Mouse (Mus musculus): ENCODE data around the gene Tbxas1. TPM values are rescaled to one million over a fixed set of nuclear protein-coding genes. Genes with fewer than 3 reads are reported as not detected.

The Tbxas1 gene
- polyA plus RNA-seq, 1 experiment from 2014 or later: 5.5 TPM

DNA sequence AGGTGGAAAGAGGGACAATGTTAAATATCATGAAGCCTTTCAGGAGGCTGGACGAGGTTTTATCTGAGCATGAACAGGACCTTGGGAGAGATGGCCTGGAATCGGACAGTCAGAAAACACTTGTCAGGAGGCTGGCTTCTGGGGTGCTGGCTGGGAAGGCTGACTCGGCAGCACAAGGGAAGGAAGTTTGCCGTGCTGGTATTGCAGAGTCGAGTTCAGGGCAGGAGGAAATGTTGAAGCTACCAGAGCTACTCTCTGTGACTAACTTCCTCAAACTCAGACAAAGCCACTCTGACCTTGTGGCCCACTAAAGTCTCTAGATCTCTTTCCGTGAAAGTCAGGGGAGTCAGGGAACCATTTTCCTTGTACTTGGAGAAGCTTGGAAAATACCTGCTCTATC, 63.2 kb downstream of the Tbxas1 start:
- TF ChIP-seq EP300 (IDR thresholded peaks at IDR 0.05): no peak
- no peak for TF ChIP-seq CTCF (IDR thresholded peaks at IDR 0.05)
- DNase-seq (ENCODE audit: low spot score) (peak; percentile 41), ATAC-seq (no peak)
- Histone ChIP-seq H3K36me3 (ENCODE audit: insufficient read depth, low read length) (no peaks in the 10 kb centered on the region), H3K4me2 (replicated peaks; ENCODE audit: low read depth, low read length) (no peak overlapping the region), H3K27ac (ENCODE audit: low read length) (0 out of 2 replicates have a peak overlapping the region, but pooled peaks have one; percentile 44), H3K4me1 (ENCODE audit: insufficient read depth, low read depth, low read length) (no peaks in the 10 kb centered on the region), H3K4me3 (ENCODE audit: low read depth, low read length) (no peak overlapping the region), H3K27me3 (replicated peaks; ENCODE audit: insufficient read depth, low read length) (no peaks in the 10 kb centered on the region), H3K9ac (replicated peaks; ENCODE audit: low read depth) (no peak overlapping the region), H3K9me3 (ENCODE audit: low read length) (no peaks in the 10 kb centered on the region)
- 22% methylated on average over 6 of the region's 6 CpGs for WGBS

DNA sequence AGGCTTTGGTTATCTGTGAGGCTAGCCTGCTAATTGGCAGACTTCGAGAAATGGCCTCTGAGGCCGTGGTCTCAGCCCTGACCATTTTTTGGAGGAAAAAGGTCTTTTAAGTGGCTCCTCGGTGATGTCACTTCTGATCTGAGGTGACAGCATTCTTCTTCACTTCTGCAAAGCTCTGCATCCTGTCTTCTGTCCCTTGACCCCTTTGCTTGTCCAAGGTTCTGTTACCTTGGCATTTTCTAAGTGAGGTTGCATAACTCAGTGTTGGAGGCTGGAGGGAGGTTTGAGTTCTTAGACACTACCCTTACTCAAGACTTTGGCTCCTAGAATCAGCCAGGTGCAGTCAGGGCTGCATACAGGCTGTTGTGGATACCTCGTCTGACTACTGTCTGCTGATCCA, 63.9 kb downstream of the Tbxas1 start:
- TF ChIP-seq CTCF (IDR thresholded peaks at IDR 0.05) (no peak), EP300 (IDR thresholded peaks at IDR 0.05) (no peak)
- no peak overlapping the region for H3K4me3 ChIP-seq (ENCODE audit: low read depth, low read length)
- H3K9me3 ChIP-seq (ENCODE audit: low read length): no peaks in the 10 kb centered on the region
- 72% methylated on average over 4 of the region's 4 CpGs for WGBS
- H3K27me3 ChIP-seq (replicated peaks; ENCODE audit: insufficient read depth, low read length): no peaks in the 10 kb centered on the region
- no peaks in the 10 kb centered on the region for H3K36me3 ChIP-seq (ENCODE audit: insufficient read depth, low read length)
- H3K9ac ChIP-seq (replicated peaks; ENCODE audit: low read depth): no peak overlapping the region
- no peak for DNase-seq (ENCODE audit: low spot score)
- H3K4me2 ChIP-seq (replicated peaks; ENCODE audit: low read depth, low read length): no peak overlapping the region
- H3K27ac ChIP-seq (ENCODE audit: low read length): no peak overlapping the region
- no peaks in the 10 kb centered on the region for H3K4me1 ChIP-seq (ENCODE audit: insufficient read depth, low read depth, low read length)
- no peak for ATAC-seq

DNA sequence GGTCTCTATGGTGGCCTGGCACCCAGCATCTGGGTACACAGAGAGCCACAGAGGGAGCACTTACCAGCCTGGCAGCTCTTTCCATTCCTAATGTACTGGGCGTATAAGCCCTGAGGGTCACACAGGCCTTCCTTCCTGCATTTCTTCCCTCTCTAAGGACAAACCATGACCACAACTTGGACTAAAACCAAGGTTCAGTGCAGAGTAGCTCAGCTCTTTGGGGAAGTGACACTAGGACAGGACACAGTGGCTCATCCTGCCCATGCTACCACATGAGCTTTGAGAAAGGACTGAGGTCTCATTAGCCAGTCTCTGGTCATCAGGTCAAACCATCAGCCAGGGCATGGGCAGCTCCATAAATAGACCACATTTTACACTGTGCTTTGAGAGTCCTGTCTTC, 65.8 kb downstream of the Tbxas1 start:
- TF ChIP-seq EP300 (IDR thresholded peaks at IDR 0.05) (no peak), CTCF (IDR thresholded peaks at IDR 0.05) (no peak)
- H3K9me3 ChIP-seq (ENCODE audit: low read length): no peaks in the 10 kb centered on the region
- H3K9ac ChIP-seq (replicated peaks; ENCODE audit: low read depth): no peak overlapping the region
- WGBS: 72% methylated on average over 1 of the region's 1 CpGs
- H3K36me3 ChIP-seq (ENCODE audit: insufficient read depth, low read length): no peaks in the 10 kb centered on the region
- no peak overlapping the region for H3K4me3 ChIP-seq (ENCODE audit: low read depth, low read length)
- H3K27ac ChIP-seq (ENCODE audit: low read length): no peak overlapping the region
- ATAC-seq (peak; percentile 47), DNase-seq (ENCODE audit: low spot score) (peak; percentile 49)
- no peaks in the 10 kb centered on the region for H3K27me3 ChIP-seq (replicated peaks; ENCODE audit: insufficient read depth, low read length)
- H3K4me1 ChIP-seq (ENCODE audit: insufficient read depth, low read depth, low read length): no peaks in the 10 kb centered on the region
- no peak overlapping the region for H3K4me2 ChIP-seq (replicated peaks; ENCODE audit: low read depth, low read length)

DNA sequence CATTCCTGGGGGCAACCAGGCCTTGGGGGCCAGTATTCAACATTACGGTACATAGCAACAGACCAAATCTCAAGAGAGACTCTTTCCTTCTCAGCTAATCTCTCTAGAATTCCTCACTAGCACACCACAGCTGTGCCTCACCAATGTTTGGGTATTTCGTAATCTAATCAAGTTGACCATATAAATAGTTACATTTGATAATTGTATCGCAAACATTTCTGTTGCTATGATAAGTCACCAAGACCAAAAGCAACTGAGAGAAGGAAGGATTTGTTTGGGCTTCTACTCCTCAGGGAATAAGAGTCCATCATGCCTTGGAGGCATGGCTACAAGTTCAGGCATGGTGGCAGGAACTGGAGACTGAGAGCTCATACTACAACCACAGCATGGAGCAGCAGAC, 67.6 kb downstream of the Tbxas1 start:
- DNase-seq (ENCODE audit: low spot score) (no peak), ATAC-seq (no peak)
- no peak overlapping the region for H3K4me2 ChIP-seq (replicated peaks; ENCODE audit: low read depth, low read length)
- H3K9ac ChIP-seq (replicated peaks; ENCODE audit: low read depth): no peak overlapping the region
- TF ChIP-seq EP300 (IDR thresholded peaks at IDR 0.05): no peak
- no peak for TF ChIP-seq CTCF (IDR thresholded peaks at IDR 0.05)
- no peaks in the 10 kb centered on the region for H3K27me3 ChIP-seq (replicated peaks; ENCODE audit: insufficient read depth, low read length)
- no peaks in the 10 kb centered on the region for H3K9me3 ChIP-seq (ENCODE audit: low read length)
- no peak overlapping the region for H3K4me3 ChIP-seq (ENCODE audit: low read depth, low read length)
- H3K36me3 ChIP-seq (ENCODE audit: insufficient read depth, low read length): no peaks in the 10 kb centered on the region
- no peaks in the 10 kb centered on the region for H3K4me1 ChIP-seq (ENCODE audit: insufficient read depth, low read depth, low read length)
- 63% methylated on average over 3 of the region's 3 CpGs for WGBS
- no peak overlapping the region for H3K27ac ChIP-seq (ENCODE audit: low read length)

DNA sequence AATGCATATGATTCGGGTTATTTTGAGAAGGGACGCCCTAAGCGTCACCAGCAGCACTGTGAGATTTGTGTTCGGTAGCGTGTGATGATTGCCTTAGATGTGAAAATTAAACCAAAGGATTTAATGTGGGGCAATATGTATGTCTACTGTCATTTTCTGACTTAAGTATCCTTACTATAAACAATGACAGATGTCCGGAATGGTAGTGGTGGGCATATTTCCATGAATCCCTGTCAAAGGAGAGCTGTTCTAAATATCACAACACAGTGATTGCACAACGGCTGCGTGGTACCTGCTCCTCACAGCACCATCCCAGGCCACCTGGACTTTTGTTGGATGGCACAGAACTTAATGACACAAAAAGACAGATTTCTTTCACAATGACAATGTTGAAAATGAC, 69.2 kb downstream of the Tbxas1 start:
- peaks cover 2% of the 10 kb centered on the region; the same call in 1 of the 2 replicates for H3K4me1 ChIP-seq (ENCODE audit: insufficient read depth, low read depth, low read length)
- WGBS: 78% methylated on average over 8 of the region's 8 CpGs

DNA sequence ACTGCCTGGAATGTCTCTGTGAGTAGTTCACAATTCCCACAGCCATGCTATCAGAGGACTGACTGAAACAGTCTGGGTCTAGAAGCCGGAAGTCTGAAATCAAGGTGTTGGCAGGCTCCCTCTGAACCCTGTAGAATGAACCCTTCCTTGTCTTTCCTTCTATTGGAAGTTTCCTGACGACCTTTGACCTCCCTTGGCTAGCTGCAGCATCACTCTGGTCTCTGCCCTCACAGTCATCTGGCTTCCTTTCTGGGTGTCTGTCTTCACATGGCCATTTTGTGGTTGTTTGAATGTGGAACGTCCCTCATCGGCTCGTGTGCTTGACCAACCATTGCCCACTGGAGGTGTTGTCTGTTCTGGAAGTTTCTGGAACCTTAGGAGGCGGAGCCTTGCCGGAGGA, 69.6 kb downstream of the Tbxas1 start:
- H3K27ac ChIP-seq (ENCODE audit: low read length): no peak overlapping the region
- 80% methylated on average over 7 of the region's 7 CpGs for WGBS
- DNase-seq (ENCODE audit: low spot score): no peak

More for the DNA sequence above, 69.2 kb downstream of the Tbxas1 start:
- no peak for DNase-seq (ENCODE audit: low spot score)
- ATAC-seq: no peak
- Histone ChIP-seq H3K27ac (ENCODE audit: low read length) (no peak overlapping the region), H3K36me3 (ENCODE audit: insufficient read depth, low read length) (no peaks in the 10 kb centered on the region), H3K9me3 (ENCODE audit: low read length) (no peaks in the 10 kb centered on the region), H3K9ac (replicated peaks; ENCODE audit: low read depth) (no peak overlapping the region), H3K4me2 (replicated peaks; ENCODE audit: low read depth, low read length) (no peak overlapping the region), H3K27me3 (replicated peaks; ENCODE audit: insufficient read depth, low read length) (no peaks in the 10 kb centered on the region), H3K4me3 (ENCODE audit: low read depth, low read length) (no peak overlapping the region)
- no peak for TF ChIP-seq EP300 (IDR thresholded peaks at IDR 0.05)
- no peak for TF ChIP-seq CTCF (IDR thresholded peaks at IDR 0.05)

DNA sequence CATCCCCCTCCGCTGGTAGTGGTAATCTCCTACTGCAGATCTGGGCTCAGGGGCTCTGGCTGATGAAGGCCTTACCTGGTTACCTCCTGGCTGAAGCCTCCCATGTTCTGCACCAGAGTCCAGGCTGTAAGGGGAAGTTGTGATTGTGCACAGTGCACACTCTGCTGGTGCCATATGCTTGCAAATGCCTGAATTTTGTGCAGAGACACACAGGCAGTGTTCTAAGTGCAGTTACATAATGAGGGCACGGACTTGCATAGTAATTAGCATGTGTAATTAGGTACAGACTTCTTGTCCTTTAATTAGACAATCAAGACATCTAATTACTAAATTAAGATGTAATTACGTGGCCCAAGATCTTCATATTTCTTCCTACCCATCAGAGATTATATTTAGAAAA, 70.5 kb downstream of the Tbxas1 start:
- H3K4me1 ChIP-seq (ENCODE audit: insufficient read depth, low read depth, low read length): peaks cover 6% of the 10 kb centered on the region; the same call in 1 of the 2 replicates
- H3K4me2 ChIP-seq (replicated peaks; ENCODE audit: low read depth, low read length): no peak overlapping the region
- H3K36me3 ChIP-seq (ENCODE audit: insufficient read depth, low read length): no peaks in the 10 kb centered on the region
- 93% methylated on average over 3 of the region's 3 CpGs for WGBS
- H3K27ac ChIP-seq (ENCODE audit: low read length): no peak overlapping the region
- DNase-seq (ENCODE audit: low spot score) (no peak), ATAC-seq (no peak)
- no peak for TF ChIP-seq CTCF (IDR thresholded peaks at IDR 0.05)
- no peak for TF ChIP-seq EP300 (IDR thresholded peaks at IDR 0.05)
- no peaks in the 10 kb centered on the region for H3K9me3 ChIP-seq (ENCODE audit: low read length)
- no peaks in the 10 kb centered on the region for H3K27me3 ChIP-seq (replicated peaks; ENCODE audit: insufficient read depth, low read length)
- H3K4me3 ChIP-seq (ENCODE audit: low read depth, low read length): no peak overlapping the region
- no peak overlapping the region for H3K9ac ChIP-seq (replicated peaks; ENCODE audit: low read depth)

More for the DNA sequence above, 69.6 kb downstream of the Tbxas1 start:
- TF ChIP-seq EP300 (IDR thresholded peaks at IDR 0.05) (no peak), CTCF (IDR thresholded peaks at IDR 0.05) (no peak)
- ATAC-seq: no peak
- Histone ChIP-seq H3K4me1 (ENCODE audit: insufficient read depth, low read depth, low read length) (peaks cover 6% of the 10 kb centered on the region; the same call in 1 of the 2 replicates), H3K27me3 (replicated peaks; ENCODE audit: insufficient read depth, low read length) (no peaks in the 10 kb centered on the region), H3K4me3 (ENCODE audit: low read depth, low read length) (no peak overlapping the region), H3K4me2 (replicated peaks; ENCODE audit: low read depth, low read length) (no peak overlapping the region), H3K9me3 (ENCODE audit: low read length) (no peaks in the 10 kb centered on the region), H3K36me3 (ENCODE audit: insufficient read depth, low read length) (no peaks in the 10 kb centered on the region), H3K9ac (replicated peaks; ENCODE audit: low read depth) (no peak overlapping the region)

Measured in lung, postnatal 0 days (tissue).